Mouse (Mus musculus): ENCODE data around the gene Simc1. TPM values are rescaled to one million over a fixed set of nuclear protein-coding genes. Genes with fewer than 3 reads are reported as not detected.

Simc1 gene
- 1.9 and 4.9 TPM in 2 replicates for polyA plus RNA-seq (2012; rRNA removed; ENCODE audit: low replicate concordance)

GRCm38 (mm10) chr13:54503604-54504521 is at the start of gene Simc1:
TSS of gene Simc1 (plus strand) at chr13:54503779.

GRCm38 (mm10) chr13:54468098-54469011 is 35.2 kb upstream of the Simc1 start, which contains the start of gene Thoc3:
TSS of gene Thoc3 (minus strand) at chr13:54468849.

GRCm38 (mm10) chr13:54565201-54565581 is 61.6 kb downstream of the Simc1 start, which contains the start of gene 4833439L19Rik:
TSS of gene 4833439L19Rik (minus strand) at chr13:54565435.

GRCm38 (mm10) chr13:54574854-54575481 is 71.4 kb downstream of the Simc1 start, which contains the start of gene Arl10:
TSS of gene Arl10 (plus strand) at chr13:54575015.

GRCm38 (mm10) chr13:54589996-54590951 is 86.7 kb downstream of the Simc1 start, which contains the start of the genes Nop16 and Higd2a:
TSS of gene Nop16 (minus strand) at chr13:54590090.
TSS of gene Higd2a (plus strand) at chr13:54590207.

Other genes starting within 250 kb of the Simc1 start
- 3.5 and 4.1 TPM in 2 replicates for gene Cplx2, start 132.4 kb upstream of the Simc1 start, polyA plus RNA-seq (2012; rRNA removed; ENCODE audit: low replicate concordance)
- 15.6 and 21.2 TPM in 2 replicates for gene Thoc3, start 34.9 kb upstream of the Simc1 start, polyA plus RNA-seq (2012; rRNA removed; ENCODE audit: low replicate concordance)
- gene 4833439L19Rik, start 61.7 kb downstream of the Simc1 start, polyA plus RNA-seq (2012; rRNA removed; ENCODE audit: low replicate concordance) = 110 and 120 TPM in 2 replicates
- gene Arl10, start 71.2 kb downstream of the Simc1 start, polyA plus RNA-seq (2012; rRNA removed; ENCODE audit: low replicate concordance) = 5.1 and 9.0 TPM in 2 replicates
- gene Nop16, start 86.3 kb downstream of the Simc1 start, polyA plus RNA-seq (2012; rRNA removed; ENCODE audit: low replicate concordance) = 1.4 and 1.8 TPM in 2 replicates
- gene Higd2a, start 86.4 kb downstream of the Simc1 start, polyA plus RNA-seq (2012; rRNA removed; ENCODE audit: low replicate concordance) = 208 and 284 TPM in 2 replicates
- 84.0 and 133 TPM in 2 replicates for gene Cltb, start 107.6 kb downstream of the Simc1 start, polyA plus RNA-seq (2012; rRNA removed; ENCODE audit: low replicate concordance)
- 9.9 and 11.1 TPM in 2 replicates for gene Faf2, start 118.0 kb downstream of the Simc1 start, polyA plus RNA-seq (2012; rRNA removed; ENCODE audit: low replicate concordance)
- gene Rnf44, start 190.1 kb downstream of the Simc1 start, polyA plus RNA-seq (2012; rRNA removed; ENCODE audit: low replicate concordance) = 205 and 292 TPM in 2 replicates
- 371 and 632 TPM in 2 replicates for gene Cdhr2, start 197.7 kb downstream of the Simc1 start, polyA plus RNA-seq (2012; rRNA removed; ENCODE audit: low replicate concordance)
- gene Gprin1, start 246.1 kb downstream of the Simc1 start, polyA plus RNA-seq (2012; rRNA removed; ENCODE audit: low replicate concordance) = 0.38 and 0.39 TPM in 2 replicates